Mouse (Mus musculus) lung, postnatal 0 days (tissue): ENCODE results near the gene Crip2.

ENCODE experiments used
- CTCF ChIP-seq: IDR thresholded peaks from 2 replicates; pipeline ENCODE4 v1.5.1; 2016; ENCODE audit warnings: antibody characterized with exemption, mild to moderate bottlenecking
- EP300 ChIP-seq: IDR thresholded peaks from 2 replicates; pipeline ENCODE4 v1.6.1; 2016; ENCODE audit warnings: antibody characterized with exemption, mild to moderate bottlenecking, control low read depth

- TF ChIP-seq CTCF (no peak), EP300 (no peak)
These were observed 23.5 kb downstream of the Crip2 start for GRCm38 (mm10) chr12:113163561-113164006.
